Mouse (Mus musculus) splenic B cell, adult 2 months (primary cell): Measurements from ENCODE around the gene Sstr2.

Source experiments
- DNase-seq: peaks from one replicate; pipeline ENCODE4 v3.0.0-alpha.2; 2011; ENCODE audit warnings: low read depth, low spot score
- H3K27me3 ChIP-seq: 2 replicates; pipeline ENCODE4 v1.6.1; 2012; ENCODE audit warnings: mild to moderate bottlenecking, low read length, moderate library complexity, mixed read lengths; ENCODE audit not compliant: control insufficient read depth, poor library complexity, insufficient read depth, severe bottlenecking
- H3K36me3 ChIP-seq: 2 replicates; pipeline ENCODE4 v1.6.1; 2012; ENCODE audit warnings: mild to moderate bottlenecking, low read length, moderate library complexity, mixed read lengths; ENCODE audit not compliant: control insufficient read depth, poor library complexity, insufficient read depth, severe bottlenecking

Sstr2 gene

GRCm38 (mm10) chr11:113618672-113619419 is at the start of gene Sstr2:
Gene Sstr2, plus strand, starts transcription at chr11:113619342.
- H3K27me3 ChIP-seq = no peaks in the 10 kb centered on the region
- DNase-seq = peak; percentile 80
- no peaks in the 10 kb centered on the region for H3K36me3 ChIP-seq

GRCm38 (mm10) chr11:113571616-113572015 is 47.5 kb upstream of the Sstr2 start:
- no peaks in the 10 kb centered on the region for H3K36me3 ChIP-seq
- no peaks in the 10 kb centered on the region for H3K27me3 ChIP-seq
- DNase-seq = no peak

GRCm38 (mm10) chr11:113572641-113573040 is 46.5 kb upstream of the Sstr2 start:
- no peaks in the 10 kb centered on the region for H3K27me3 ChIP-seq
- H3K36me3 ChIP-seq = no peaks in the 10 kb centered on the region
- no peak for DNase-seq

GRCm38 (mm10) chr11:113577221-113577620 is 41.9 kb upstream of the Sstr2 start:
- no peak for DNase-seq
- Histone ChIP-seq H3K27me3 (no peaks in the 10 kb centered on the region), H3K36me3 (no peaks in the 10 kb centered on the region)

GRCm38 (mm10) chr11:113583879-113584661 is 35.1 kb upstream of the Sstr2 start:
- Histone ChIP-seq H3K36me3 (no peaks in the 10 kb centered on the region), H3K27me3 (no peaks in the 10 kb centered on the region)
- DNase-seq = no peak

- Histone ChIP-seq H3K27me3 (no peaks in the 10 kb centered on the region), H3K36me3 (no peaks in the 10 kb centered on the region)
- DNase-seq = no peak
These were observed 32.7 kb upstream of the Sstr2 start for GRCm38 (mm10) chr11:113586423-113586822.

- DNase-seq = no peak
- Histone ChIP-seq H3K36me3 (no peaks in the 10 kb centered on the region), H3K27me3 (no peaks in the 10 kb centered on the region)
These were observed 30.2 kb upstream of the Sstr2 start for GRCm38 (mm10) chr11:113588936-113589335.

- DNase-seq = no peak
- Histone ChIP-seq H3K36me3 (no peaks in the 10 kb centered on the region), H3K27me3 (no peaks in the 10 kb centered on the region)
These were observed 24.0 kb upstream of the Sstr2 start for GRCm38 (mm10) chr11:113595144-113595543.

GRCm38 (mm10) chr11:113597632-113598031 is 21.5 kb upstream of the Sstr2 start:
- Histone ChIP-seq H3K27me3 (no peaks in the 10 kb centered on the region), H3K36me3 (no peaks in the 10 kb centered on the region)
- no peak for DNase-seq

GRCm38 (mm10) chr11:113600526-113601245 is 18.5 kb upstream of the Sstr2 start:
- H3K36me3 ChIP-seq = no peaks in the 10 kb centered on the region
- H3K27me3 ChIP-seq = no peaks in the 10 kb centered on the region
- no peak for DNase-seq

- Histone ChIP-seq H3K27me3 (no peaks in the 10 kb centered on the region), H3K36me3 (no peaks in the 10 kb centered on the region)
- DNase-seq = no peak
These were observed 17.4 kb upstream of the Sstr2 start for GRCm38 (mm10) chr11:113601616-113602343.

- no peaks in the 10 kb centered on the region for H3K36me3 ChIP-seq
- DNase-seq = no peak
These were observed 11.6 kb upstream of the Sstr2 start for GRCm38 (mm10) chr11:113607556-113607955.

GRCm38 (mm10) chr11:113609581-113609980 is 9.6 kb upstream of the Sstr2 start:
- DNase-seq = no peak
- H3K36me3 ChIP-seq = no peaks in the 10 kb centered on the region
- H3K27me3 ChIP-seq = no peaks in the 10 kb centered on the region

More at GRCm38 (mm10) chr11:113607556-113607955, 11.6 kb upstream of the Sstr2 start:
- H3K27me3 ChIP-seq = no peaks in the 10 kb centered on the region

GRCm38 (mm10) chr11:113610266-113610665 is 8.9 kb upstream of the Sstr2 start:
- no peak for DNase-seq
- H3K27me3 ChIP-seq = no peaks in the 10 kb centered on the region
- no peaks in the 10 kb centered on the region for H3K36me3 ChIP-seq
